Mouse (Mus musculus) embryonic facial prominence, embryonic 10.5 days (tissue): ENCODE measurements around the gene Rnf17. TPM values are rescaled to one million over a fixed set of nuclear protein-coding genes. Genes with fewer than 3 reads are reported as not detected.

Experiments
- DNase-seq: peaks from one replicate; pipeline ENCODE4 v3.0.0-alpha.2; 2017; ENCODE audit warnings: low spot score
- H3K27ac ChIP-seq: fragments of 300-500 bp; sonication (generic); replicated peaks from 2 replicates; pipeline ENCODE4 v1.5.1; 2016; ENCODE audit warnings: mild to moderate bottlenecking
- H3K27me3 ChIP-seq: fragments of 300-500 bp; sonication (generic); replicated peaks from 2 replicates; pipeline ENCODE4 v1.6.1; 2016; ENCODE audit warnings: low read depth, mild to moderate bottlenecking; ENCODE audit not compliant: poor library complexity, severe bottlenecking
- H3K36me3 ChIP-seq: fragments of 300-500 bp; sonication (generic); replicated peaks from 2 replicates; pipeline ENCODE4 v1.6.1; 2016; ENCODE audit warnings: mild to moderate bottlenecking, moderate library complexity
- H3K4me1 ChIP-seq: fragments of 300-500 bp; sonication (generic); 2 replicates; pipeline ENCODE4 v1.6.1; 2016
- H3K4me3 ChIP-seq: fragments of 300-500 bp; sonication (generic); 2 replicates; pipeline ENCODE4 v1.5.1; 2016; ENCODE audit warnings: mild to moderate bottlenecking, moderate library complexity
- H3K9me3 ChIP-seq: fragments of 300-500 bp; sonication (generic); 2 replicates; pipeline ENCODE4 v1.6.1; 2016; ENCODE audit warnings: mild to moderate bottlenecking
- WGBS: fragments of 180-500 bp; shearing (Covaris S2); methylation state at CpG from one replicate; pipeline ENCODE4 v1.1.7; 2016; 5-methylcytosine and 5-hydroxymethylcytosine counted together
- polyA plus RNA-seq: library from polyadenylated mRNA; unstranded; fragments of >200 nt; fragmentation: Nextera tagmentation; extraction: Ambion mirVana; gene quantifications from 2 replicates; pipeline ENCODE4 v1.2.1, GENCODE M21; 2016

The Rnf17 gene
- polyA plus RNA-seq: 2.2 and 2.7 TPM in 2 replicates

- H3K9me3 ChIP-seq: no peaks in the 10 kb centered on the region
- H3K4me3 ChIP-seq: peak within 1 kb of the TSS; percentile 37; the same call in 1 of the 2 replicates
- 64% methylated on average over 34 of the region's 34 CpGs for WGBS
- no peaks in the 10 kb centered on the region for H3K36me3 ChIP-seq
- no peak within 1 kb of the TSS; the same call in 1 of the 2 replicates for H3K27ac ChIP-seq
- H3K4me1 ChIP-seq: 0 out of 2 replicates have a peak, but pooled peaks cover 3% of the 10 kb centered on the region
- no peaks in the 10 kb centered on the region for H3K27me3 ChIP-seq
- DNase-seq: peak; percentile 34
Observed at GRCm38 (mm10) chr14:56402311-56403071, at the start of gene Rnf17. TSS of gene Rnf17 (plus strand) at chr14:56402581.

- DNase-seq: no peak
- Histone ChIP-seq H3K4me1 (no peaks in the 10 kb centered on the region), H3K27ac (no peak overlapping the region), H3K4me3 (no peak overlapping the region), H3K36me3 (no peaks in the 10 kb centered on the region), H3K27me3 (no peaks in the 10 kb centered on the region), H3K9me3 (no peaks in the 10 kb centered on the region)
- 90% methylated on average over 3 of the region's 3 CpGs for WGBS
Observed at GRCm38 (mm10) chr14:56354803-56355202, 47.6 kb upstream of the Rnf17 start.

GRCm38 (mm10) chr14:56355396-56355795 lies 47.0 kb upstream of the Rnf17 start:
- DNase-seq: no peak
- no peaks in the 10 kb centered on the region for H3K4me1 ChIP-seq
- 80% methylated on average over 8 of the region's 8 CpGs for WGBS
- H3K27ac ChIP-seq: no peak overlapping the region
- H3K27me3 ChIP-seq: no peaks in the 10 kb centered on the region
- no peak overlapping the region for H3K4me3 ChIP-seq
- no peaks in the 10 kb centered on the region for H3K36me3 ChIP-seq
- no peaks in the 10 kb centered on the region for H3K9me3 ChIP-seq

- Histone ChIP-seq H3K27ac (no peak overlapping the region), H3K36me3 (no peaks in the 10 kb centered on the region), H3K9me3 (no peaks in the 10 kb centered on the region), H3K27me3 (no peaks in the 10 kb centered on the region), H3K4me3 (no peak overlapping the region), H3K4me1 (no peaks in the 10 kb centered on the region)
- no peak for DNase-seq
- WGBS: 92% methylated on average over 6 of the region's 6 CpGs
Observed at GRCm38 (mm10) chr14:56356196-56356595, 46.2 kb upstream of the Rnf17 start.

GRCm38 (mm10) chr14:56358422-56358821 lies 44.0 kb upstream of the Rnf17 start:
- no peak for DNase-seq
- 74% methylated on average over 7 of the region's 7 CpGs for WGBS

GRCm38 (mm10) chr14:56359131-56359530 lies 43.2 kb upstream of the Rnf17 start:
- Histone ChIP-seq H3K9me3 (no peaks in the 10 kb centered on the region), H3K4me3 (no peak overlapping the region), H3K27me3 (peaks cover 27% of the 10 kb centered on the region), H3K36me3 (no peaks in the 10 kb centered on the region), H3K4me1 (no peaks in the 10 kb centered on the region), H3K27ac (no peak overlapping the region)
- no peak for DNase-seq
- 84% methylated on average over 6 of the region's 6 CpGs for WGBS

More at GRCm38 (mm10) chr14:56358422-56358821, 44.0 kb upstream of the Rnf17 start:
- H3K27me3 ChIP-seq: peaks cover 20% of the 10 kb centered on the region
- H3K27ac ChIP-seq: no peak overlapping the region
- H3K4me1 ChIP-seq: no peaks in the 10 kb centered on the region
- H3K9me3 ChIP-seq: no peaks in the 10 kb centered on the region
- no peaks in the 10 kb centered on the region for H3K36me3 ChIP-seq
- no peak overlapping the region for H3K4me3 ChIP-seq

- peak within 1 kb of the TSS; percentile 55 for H3K4me3 ChIP-seq
- H3K9me3 ChIP-seq: no peaks in the 10 kb centered on the region
- peak; percentile 35 for DNase-seq
- H3K27me3 ChIP-seq: peaks cover 70% of the 10 kb centered on the region
- 2% methylated on average over 48 of the region's 48 CpGs for WGBS
- no peak within 1 kb of the TSS for H3K27ac ChIP-seq
- H3K4me1 ChIP-seq: peaks cover 12% of the 10 kb centered on the region
- no peaks in the 10 kb centered on the region for H3K36me3 ChIP-seq
Observed at GRCm38 (mm10) chr14:56364711-56365237, 37.6 kb upstream of the Rnf17 start, which contains the start of gene Atp12a. TSS of gene Atp12a (plus strand) at chr14:56365068.

- no peak for DNase-seq
- Histone ChIP-seq H3K4me1 (peaks cover 12% of the 10 kb centered on the region), H3K27ac (no peak overlapping the region), H3K9me3 (no peaks in the 10 kb centered on the region), H3K27me3 (peaks cover 70% of the 10 kb centered on the region), H3K36me3 (no peaks in the 10 kb centered on the region), H3K4me3 (peak overlapping the region; percentile 55)
- WGBS: 32% methylated on average over 8 of the region's 8 CpGs
Observed at GRCm38 (mm10) chr14:56365292-56365691, 37.1 kb upstream of the Rnf17 start.

- H3K27me3 ChIP-seq: peaks cover 68% of the 10 kb centered on the region
- WGBS: 34% methylated on average over 15 of the region's 15 CpGs
Observed at GRCm38 (mm10) chr14:56366712-56367111, 35.7 kb upstream of the Rnf17 start.

GRCm38 (mm10) chr14:56368834-56369233 lies 33.5 kb upstream of the Rnf17 start:
- 54% methylated on average over 3 of the region's 3 CpGs for WGBS
- no peaks in the 10 kb centered on the region for H3K9me3 ChIP-seq
- peak; percentile 38 for DNase-seq

More at GRCm38 (mm10) chr14:56366712-56367111, 35.7 kb upstream of the Rnf17 start:
- H3K27ac ChIP-seq: no peak overlapping the region
- no peak for DNase-seq
- no peaks in the 10 kb centered on the region for H3K36me3 ChIP-seq
- no peaks in the 10 kb centered on the region for H3K9me3 ChIP-seq
- no peak overlapping the region for H3K4me3 ChIP-seq
- H3K4me1 ChIP-seq: peaks cover 12% of the 10 kb centered on the region

GRCm38 (mm10) chr14:56375731-56376130 lies 26.6 kb upstream of the Rnf17 start:
- Histone ChIP-seq H3K27me3 (no peaks in the 10 kb centered on the region), H3K9me3 (no peaks in the 10 kb centered on the region), H3K4me1 (peaks cover 5% of the 10 kb centered on the region; the same call in 1 of the 2 replicates), H3K36me3 (no peaks in the 10 kb centered on the region), H3K27ac (no peak overlapping the region), H3K4me3 (no peak overlapping the region)
- peak; percentile 83 for DNase-seq
- WGBS: 3% methylated on average over 6 of the region's 6 CpGs

More at GRCm38 (mm10) chr14:56368834-56369233, 33.5 kb upstream of the Rnf17 start:
- no peaks in the 10 kb centered on the region for H3K36me3 ChIP-seq
- H3K4me3 ChIP-seq: no peak overlapping the region
- H3K27me3 ChIP-seq: peaks cover 46% of the 10 kb centered on the region
- H3K4me1 ChIP-seq: peaks cover 12% of the 10 kb centered on the region
- no peak overlapping the region for H3K27ac ChIP-seq

- no peak overlapping the region for H3K4me3 ChIP-seq
- H3K4me1 ChIP-seq: peaks cover 5% of the 10 kb centered on the region; the same call in 1 of the 2 replicates
- H3K36me3 ChIP-seq: no peaks in the 10 kb centered on the region
- no peak overlapping the region for H3K27ac ChIP-seq
- no peaks in the 10 kb centered on the region for H3K27me3 ChIP-seq
- no peak for DNase-seq
- no peaks in the 10 kb centered on the region for H3K9me3 ChIP-seq
Observed at GRCm38 (mm10) chr14:56377745-56378144, 24.6 kb upstream of the Rnf17 start.

GRCm38 (mm10) chr14:56379336-56379735 lies 23.0 kb upstream of the Rnf17 start:
- H3K9me3 ChIP-seq: no peaks in the 10 kb centered on the region
- H3K4me1 ChIP-seq: peaks cover 5% of the 10 kb centered on the region; the same call in 1 of the 2 replicates
- WGBS: 81% methylated on average over 9 of the region's 9 CpGs
- H3K36me3 ChIP-seq: no peaks in the 10 kb centered on the region
- H3K4me3 ChIP-seq: no peak overlapping the region
- no peak for DNase-seq
- H3K27me3 ChIP-seq: no peaks in the 10 kb centered on the region
- no peak overlapping the region for H3K27ac ChIP-seq
